ENCODE assay signal across 9 mouse cellular contexts in genomic region chr14:121928375-121929137, GRCm38 (mm10). TPM values are rescaled to one million over a fixed set of nuclear protein-coding genes. Genes with fewer than 3 reads are reported as not detected.
DNase-seq lines count a peak whose midpoint lies in the region; ATAC-seq and TF ChIP-seq lines count a peak whose summit lies in the region.
"Had no signal": no experiment of that assay in that cellular context is flagged by ENCODE, and none has a peak within 500 bp of the region (broad histone marks: within the 10 kb centered on the region; RNA-seq: fewer than 3 reads in every experiment).

No protein-coding gene starts in this region.

- no peaks in the 10 kb centered on the region for H3K79me2 ChIP-seq in heart, adult 2 months (replicated peaks; ENCODE audit: control insufficient read depth, insufficient read depth, low read length)

- intact Hi-C loops in heart, postnatal 25 days (cut with DNase I) = loop anchor here (1.0 to 10.0 kb wide), 2 partner anchors 132 to 206 kb away; no protein-coding TSS in a partner anchor
- intact Hi-C loops in heart, adult 2 months (cut with DNase I) = loop anchor here (1.0 to 10.0 kb wide), 2 partner anchors 132 to 206 kb away; no protein-coding TSS in a partner anchor

- WGBS in heart, adult 2 months = 52% methylated on average over 8 of the region's 8 CpGs
- WGBS in stomach, postnatal 0 days = 64% methylated on average over 8 of the region's 8 CpGs

- TF ChIP-seq CTCF in heart, adult 2 months (IDR thresholded peaks at IDR 0.05) = peak; percentile 96
- TF ChIP-seq CTCF in stomach, postnatal 0 days (IDR thresholded peaks at IDR 0.05; ENCODE audit: low read depth) = peak; percentile 92

- H3K36me3 ChIP-seq in heart, adult 2 months (ENCODE audit: control insufficient read depth, insufficient read depth, low read length) = peaks cover 2% of the 10 kb centered on the region; the same call in 1 of the 2 replicates
- no peaks in the 10 kb centered on the region; the same call in 1 of the 2 replicates for H3K36me3 ChIP-seq in stomach, postnatal 0 days (ENCODE audit: control insufficient read depth, insufficient read depth, low read length)

- H3K9ac ChIP-seq in heart, adult 2 months (ENCODE audit: low read depth, low read length) = peak overlapping the region; percentile 8; the same call in 1 of the 2 replicates
- H3K9ac ChIP-seq in stomach, postnatal 0 days (ENCODE audit: low read length) = no peak overlapping the region
- H3K9ac ChIP-seq: embryonic facial prominence, embryonic 15.5 days had no signal

- H3K27me3 ChIP-seq in heart, adult 2 months (ENCODE audit: control insufficient read depth, insufficient read depth, low read length) = no peaks in the 10 kb centered on the region
- H3K27me3 ChIP-seq in stomach, postnatal 0 days (ENCODE audit: control insufficient read depth, insufficient read depth, low read length) = no peaks in the 10 kb centered on the region
- H3K27me3 ChIP-seq: embryonic facial prominence, embryonic 15.5 days had no signal

- ATAC-seq in stomach, postnatal 0 days (ENCODE audit: low FRiP score, low TSS enrichment) = no peak

- H3K4me2 ChIP-seq in stomach, postnatal 0 days (replicated peaks; ENCODE audit: low read depth) = no peak overlapping the region
- H3K4me2 ChIP-seq: embryonic facial prominence, embryonic 15.5 days had no signal

- H3K4me1 ChIP-seq in heart, adult 2 months (ENCODE audit: control insufficient read depth, insufficient read depth, low read length) = peaks cover 7% of the 10 kb centered on the region
- H3K4me1 ChIP-seq in stomach, postnatal 0 days (replicated peaks; ENCODE audit: control insufficient read depth, insufficient read depth) = no peaks in the 10 kb centered on the region
- H3K4me1 ChIP-seq: embryonic facial prominence, embryonic 15.5 days had no signal

- no peak for TF ChIP-seq EP300 in heart, adult 2 months (IDR thresholded peaks at IDR 0.05; ENCODE audit: insufficient read depth, low read depth, low read length)
- TF ChIP-seq EP300 in stomach, postnatal 0 days (optimal IDR thresholded peaks at IDR 0.05) = no peak

- peak; percentile 87 for DNase-seq in heart, adult 11 months
- no peak for DNase-seq in heart, postnatal 25 days (ENCODE audit: low spot score)
- DNase-seq in CD8-positive naive resting alpha-beta T cell, adult 2 months (ENCODE audit: low read depth in 2 of 2, low spot score in 2 of 2) = peak; percentile 51 to 76
- DNase-seq in brain, embryonic 18.5 days (ENCODE audit: low read depth, low spot score) = peak; percentile 32
- DNase-seq in heart, adult 2 months = peak in 1 of 2 experiments; percentile 61
- DNase-seq in kidney, postnatal 10 days = peak; percentile 82
- peak; percentile 73 for DNase-seq in lung, postnatal 10 days
- peak; percentile 58 for DNase-seq in stomach, postnatal 0 days (ENCODE audit: low spot score)

- H3K9me3 ChIP-seq in stomach, postnatal 0 days (ENCODE audit: control insufficient read depth, low read length) = no peaks in the 10 kb centered on the region
- H3K9me3 ChIP-seq: embryonic facial prominence, embryonic 15.5 days had no signal

- no peak for TF ChIP-seq POLR2A in heart, adult 2 months (IDR thresholded peaks at IDR 0.05; ENCODE audit: insufficient read depth, low read depth, low read length)

- peak overlapping the region; percentile 44 for H3K27ac ChIP-seq in heart, adult 2 months
- H3K27ac ChIP-seq in stomach, postnatal 0 days (replicated peaks) = no peak overlapping the region
- H3K27ac ChIP-seq: embryonic facial prominence, embryonic 15.5 days had no signal

- H3K4me3 ChIP-seq in heart, adult 2 months = no peak overlapping the region
- H3K4me3 ChIP-seq in stomach, postnatal 0 days (ENCODE audit: low read depth, low read length) = no peak overlapping the region
- H3K4me3 ChIP-seq: embryonic facial prominence, embryonic 15.5 days had no signal

RNA-seq across cellular contexts. Expression of gene Gpr18, which starts 13.0 kb away (rescaled TPM):
- total RNA-seq in heart, postnatal 25 days (2021) = under 1 TPM; 0.28 to 0.29 TPM
- total RNA-seq in heart, adult 2 months (2021) = under 1 TPM; 0.16 to 0.43 TPM
- 0.53 and 2.2 TPM in 2 replicates for polyA plus RNA-seq in heart, adult 2 months (2012; rRNA removed)
- polyA plus RNA-seq in stomach, postnatal 0 days (2015; fragmentation: Nextera tagmentation; extraction: Ambion mirVana) = 0.06 and 0.08 TPM in 2 replicates

RNA-seq across cellular contexts. Expression of gene Gpr183, which starts 36.4 kb away (rescaled TPM):
- 1 to 10 TPM; 1.4 to 1.6 TPM for total RNA-seq in heart, postnatal 25 days (2021)
- total RNA-seq in heart, adult 2 months (2021) = 1 to 10 TPM in 1 of 2 experiments, under 1 TPM in 1; 0.84 to 1.1 TPM
- 1.3 and 1.4 TPM in 2 replicates for polyA plus RNA-seq in heart, adult 2 months (2012; rRNA removed)
- 1.8 and 2.0 TPM in 2 replicates for polyA plus RNA-seq in stomach, postnatal 0 days (2015; fragmentation: Nextera tagmentation; extraction: Ambion mirVana)

RNA-seq across cellular contexts. Expression of gene Ubac2, which starts 50.1 kb away (rescaled TPM):
- total RNA-seq in heart, postnatal 25 days (2021) = 10 to 100 TPM; 25.9 to 27.4 TPM
- 10 to 100 TPM; 30.4 to 31.9 TPM for total RNA-seq in heart, adult 2 months (2021)
- polyA plus RNA-seq in heart, adult 2 months (2012; rRNA removed) = 37.0 and 43.9 TPM in 2 replicates
- polyA plus RNA-seq in stomach, postnatal 0 days (2015; fragmentation: Nextera tagmentation; extraction: Ambion mirVana) = 38.5 and 38.6 TPM in 2 replicates
